Mouse (Mus musculus) left cerebral cortex, postnatal 36 days (tissue): ENCODE results near the gene Hcfc2. TPM values are rescaled to one million over a fixed set of nuclear protein-coding genes. Genes with fewer than 3 reads are reported as not detected.
A peak's percentile ranks its signal among the peaks of the same experiment; 100 is the strongest.

Experiments used
- DNase-seq, 2 experiments: peaks; one replicate each; pipeline ENCODE4 v3.0.0; 2021 to 2022; ENCODE audit warnings: low spot score in 2 of 2, mixed read lengths in 1 of 2
- intact Hi-C: fragments of 180-260 bp; cut with DNase I; formaldehyde crosslinking; loops from one replicate; pipeline ENCODE4 v1.15.1; 2025
- total RNA-seq, 2 experiments: library from RNA; stranded (reverse); gene quantifications; 2 replicates each; pipeline ENCODE4 v1.2.3; 2021

Hcfc2 gene
- 10 to 100 TPM; 36.7 to 41.2 TPM for total RNA-seq

DNA sequence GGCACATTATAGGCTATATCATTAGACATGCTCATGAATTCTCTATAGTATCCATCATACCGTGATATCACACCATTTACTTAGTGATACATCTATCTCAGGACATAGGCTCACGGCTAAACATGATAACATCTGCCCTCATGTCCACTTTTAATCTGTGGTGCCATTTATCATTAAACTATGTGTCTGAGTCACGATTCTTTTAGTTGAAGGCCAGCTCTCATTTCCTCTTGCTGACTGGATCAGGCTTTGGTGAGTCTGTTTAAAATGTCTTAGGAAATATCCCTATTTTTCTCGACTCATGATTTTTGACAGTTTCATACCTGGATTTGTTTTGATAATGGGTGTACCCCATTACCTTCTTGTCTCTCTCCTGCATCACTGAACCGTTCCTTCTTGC, at the start of gene Hcfc2:
TSS of gene Hcfc2 (plus strand) at position 205 of the 400 bp plus-strand sequence.
- intact Hi-C loops: no loop called here
- no peak for DNase-seq

GRCm38 (mm10) chr10:82647205-82647811, 48.7 kb upstream of the Hcfc2 start:
- intact Hi-C loops: no loop called here
- no peak for DNase-seq

GRCm38 (mm10) chr10:82651221-82651620, 44.7 kb upstream of the Hcfc2 start:
- intact Hi-C loops: no loop called here
- DNase-seq: no peak

DNA sequence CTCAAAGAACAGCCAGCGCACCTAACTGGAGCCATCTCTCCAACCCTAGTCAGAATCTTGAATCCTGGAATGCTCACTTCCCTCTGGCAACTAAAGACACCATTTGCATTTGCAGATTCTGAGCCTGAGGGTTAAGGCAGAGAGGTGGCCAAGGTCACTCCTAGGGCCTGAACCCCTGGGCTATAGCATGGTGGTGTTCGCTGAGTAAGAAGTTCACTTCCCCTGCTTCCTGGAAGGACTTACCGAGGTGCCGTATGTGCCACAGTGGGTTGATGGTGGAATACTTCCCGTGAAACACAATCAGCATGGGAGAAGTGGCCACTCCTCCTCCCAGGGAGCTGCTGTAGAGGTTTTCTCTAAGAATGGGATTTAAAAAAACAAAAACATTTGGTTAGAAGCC, 43.3 kb upstream of the Hcfc2 start:
- intact Hi-C loops: no loop called here
- DNase-seq: no peak

GRCm38 (mm10) chr10:82654581-82654980, 41.4 kb upstream of the Hcfc2 start:
- no peak for DNase-seq
- intact Hi-C loops: no loop called here

GRCm38 (mm10) chr10:82661820-82662219, 34.1 kb upstream of the Hcfc2 start:
- DNase-seq: peak; percentile 70 to 75
- intact Hi-C loops: loop anchor here (2.0 to 5.0 kb wide), 2 partner anchors 19 to 100 kb away; partner anchors contain the start of gene Nfyb

- intact Hi-C loops: loop anchor here (2.0 to 5.0 kb wide), 2 partner anchors 18 to 100 kb away; partner anchors contain the start of gene Nfyb
- peak; percentile 46 to 55 for DNase-seq
Measured at GRCm38 (mm10) chr10:82662267-82662990, 33.5 kb upstream of the Hcfc2 start.

GRCm38 (mm10) chr10:82663289-82663688, 32.7 kb upstream of the Hcfc2 start:
- intact Hi-C loops: loop anchor here (2.0 to 5.0 kb wide), 2 partner anchors 18 to 99 kb away; partner anchors contain the start of gene Nfyb
- no peak for DNase-seq

GRCm38 (mm10) chr10:82665951-82666350, 30.0 kb upstream of the Hcfc2 start:
- DNase-seq: no peak
- intact Hi-C loops: loop anchor here (2.0 kb wide), 1 partner anchor 33 kb away; no protein-coding TSS in a partner anchor

- intact Hi-C loops: loop anchor here (2.0 kb wide), 1 partner anchor 32 kb away; no protein-coding TSS in a partner anchor
- peak; percentile 81 to 88 for DNase-seq
Measured at GRCm38 (mm10) chr10:82666436-82667234, 29.3 kb upstream of the Hcfc2 start.

- DNase-seq: no peak
- intact Hi-C loops: no loop called here
Measured at GRCm38 (mm10) chr10:82670205-82670604, 25.8 kb upstream of the Hcfc2 start.

DNA sequence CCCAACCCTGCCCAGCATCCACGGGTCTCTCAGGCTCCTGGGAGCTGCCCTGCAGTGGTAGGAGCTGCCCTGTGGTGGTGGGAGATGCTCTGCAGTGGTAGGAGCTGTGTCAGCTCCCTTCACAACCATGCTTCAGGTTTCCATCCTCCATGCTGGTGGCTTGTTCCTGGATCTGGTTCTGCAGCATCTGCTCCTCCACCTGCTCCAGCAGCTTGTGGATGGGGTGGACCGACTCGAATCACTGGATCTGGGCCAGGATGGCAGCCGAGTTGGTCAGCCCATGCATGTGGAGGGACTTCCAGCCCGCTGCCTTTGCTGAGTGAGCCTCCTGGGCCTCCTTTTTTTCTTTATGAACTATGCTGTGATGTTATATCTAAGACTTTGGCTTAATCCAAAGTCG, 19.0 kb upstream of the Hcfc2 start:
- intact Hi-C loops: no loop called here
- DNase-seq: peak; percentile 51 to 56

DNA sequence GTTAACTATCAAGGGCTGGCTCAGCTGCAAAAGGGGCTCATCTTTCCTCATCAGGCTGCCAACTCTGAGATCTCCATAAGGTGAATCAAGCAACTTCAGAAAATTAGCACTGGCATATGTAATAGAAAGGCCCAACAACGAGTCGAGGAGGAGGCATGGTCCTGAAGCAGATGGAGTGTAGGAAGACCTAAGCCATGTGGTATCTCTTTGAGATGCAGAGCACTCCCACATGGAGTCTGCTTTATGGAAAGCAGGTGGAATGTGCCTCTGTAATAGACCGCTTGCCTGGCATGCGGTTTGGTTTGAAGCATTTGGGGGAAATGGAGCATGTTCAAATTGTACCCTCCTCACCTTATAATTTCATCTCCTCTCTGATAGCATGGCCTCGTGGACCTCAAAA, 15.2 kb upstream of the Hcfc2 start:
- peak; percentile 62 to 71 for DNase-seq
- intact Hi-C loops: loop anchor here (2.0 kb wide), 1 partner anchor 18 kb away; no protein-coding TSS in a partner anchor

DNA sequence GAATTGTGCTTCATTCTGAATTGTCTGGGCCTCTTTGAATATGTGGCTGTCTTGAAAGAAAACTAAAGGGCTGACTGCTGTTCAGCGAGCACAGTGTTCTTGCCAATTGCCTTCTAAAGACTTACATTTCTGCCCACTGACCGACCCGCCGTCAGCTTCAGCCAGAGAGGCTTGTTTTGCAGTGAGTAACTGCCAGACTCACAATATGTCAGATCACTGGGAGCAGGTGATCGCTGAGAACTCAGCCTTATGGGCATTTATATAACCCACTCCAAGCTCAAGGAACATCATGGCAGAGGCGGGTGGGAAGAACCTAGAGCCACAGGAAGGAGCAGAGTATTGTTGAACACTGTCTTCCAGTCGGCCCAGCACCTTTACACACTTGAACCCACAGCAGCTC, 14.3 kb upstream of the Hcfc2 start:
- intact Hi-C loops: loop anchor here (2.0 kb wide), 1 partner anchor 19 kb away; no protein-coding TSS in a partner anchor
- peak; percentile 41 to 66 for DNase-seq

DNA sequence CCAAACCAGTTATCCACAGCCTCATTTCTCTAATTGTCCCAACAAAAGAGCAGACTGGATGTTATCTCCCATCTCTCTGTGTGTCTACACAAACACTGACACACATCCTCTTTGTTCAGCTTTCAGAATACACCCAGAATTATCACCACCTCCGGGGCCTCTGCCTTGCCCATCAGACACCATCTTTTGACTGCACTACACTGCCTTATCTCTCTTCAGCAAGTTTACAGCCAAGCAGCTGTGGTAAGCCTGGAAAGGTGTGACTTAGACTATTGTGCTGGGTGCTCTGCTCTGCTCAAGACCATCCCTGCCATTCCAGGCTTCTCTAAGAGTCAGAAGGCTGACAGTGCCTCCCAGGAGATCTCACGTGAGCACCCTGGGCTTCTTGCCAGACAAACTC, 10.5 kb upstream of the Hcfc2 start:
- DNase-seq: no peak
- intact Hi-C loops: no loop called here

- peak; percentile 36 to 43 for DNase-seq
- intact Hi-C loops: no loop called here
Measured at GRCm38 (mm10) chr10:82689681-82690211, 6.2 kb upstream of the Hcfc2 start.

- DNase-seq: peak; percentile 66 to 71
- intact Hi-C loops: no loop called here
Measured at GRCm38 (mm10) chr10:82690494-82690893, 5.5 kb upstream of the Hcfc2 start, which contains the start of gene Glt8d2. Gene Glt8d2 (minus strand): TSS chr10:82690650.

GRCm38 (mm10) chr10:82696453-82697079, 606 bp downstream of the Hcfc2 start:
- intact Hi-C loops: no loop called here
- DNase-seq: no peak

DNA sequence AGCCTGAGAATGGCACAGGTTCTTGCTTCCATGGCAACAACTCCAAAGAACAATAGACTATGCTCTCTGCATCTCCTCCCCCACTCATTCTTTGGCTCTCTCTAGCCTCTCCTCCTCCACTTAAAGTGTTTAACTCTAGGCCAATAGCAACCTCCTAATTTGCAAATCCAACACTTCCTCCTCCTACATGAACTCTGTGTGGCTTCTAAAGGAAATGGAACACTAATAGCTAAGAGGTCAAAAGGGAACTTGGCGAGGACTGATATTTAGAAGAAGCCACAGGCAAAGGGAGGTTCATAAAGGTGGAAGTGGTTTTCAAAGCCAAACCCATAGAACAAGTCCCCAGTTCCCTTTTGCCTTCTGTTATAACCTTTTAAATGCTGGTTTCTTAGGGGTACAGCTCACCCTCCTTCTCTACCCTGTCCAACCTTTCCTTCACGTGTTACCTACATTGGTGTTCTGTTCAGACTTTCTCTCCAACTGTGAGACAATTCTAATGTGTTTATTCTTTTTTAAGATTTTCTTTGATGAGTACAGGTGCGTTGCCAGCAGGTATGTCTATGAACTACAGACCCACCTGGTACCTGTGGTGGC, 1.4 kb downstream of the Hcfc2 start:
- no peak for DNase-seq
- intact Hi-C loops: no loop called here
